Mouse (Mus musculus) lung, postnatal 0 days (tissue): ENCODE data around the gene Apc2. TPM values are rescaled to one million over a fixed set of nuclear protein-coding genes. Genes with fewer than 3 reads are reported as not detected.

Experiments
- ATAC-seq: fragments of 200-750 bp; cut with Nextera tagmentation; 2 replicates; pipeline ENCODE4 v1.8.0; 2017; ENCODE audit warnings: moderate library complexity
- DNase-seq: peaks from one replicate; pipeline ENCODE4 v3.0.0-alpha.2; 2016; ENCODE audit warnings: low spot score
- H3K27ac ChIP-seq: fragments of 300-500 bp; sonication (generic); 2 replicates; pipeline ENCODE4 v1.5.1; 2014; ENCODE audit warnings: antibody characterized with exemption, mild to moderate bottlenecking, low read length, mixed read lengths
- H3K27me3 ChIP-seq: fragments of 300-500 bp; sonication (generic); replicated peaks from 2 replicates; pipeline ENCODE4 v1.6.1; 2014; ENCODE audit warnings: low read length, mixed read lengths; ENCODE audit not compliant: insufficient read depth
- H3K36me3 ChIP-seq: fragments of 300-500 bp; sonication (generic); 2 replicates; pipeline ENCODE4 v1.6.1; 2014; ENCODE audit warnings: low read length, mixed read lengths; ENCODE audit not compliant: insufficient read depth
- H3K4me1 ChIP-seq: fragments of 300-500 bp; sonication (generic); 2 replicates; pipeline ENCODE4 v1.6.1; 2014; ENCODE audit warnings: antibody characterized with exemption, low read depth, low read length, mixed read lengths; ENCODE audit not compliant: insufficient read depth
- H3K4me2 ChIP-seq: fragments of 300-500 bp; sonication (generic); replicated peaks from 2 replicates; pipeline ENCODE4 v1.6.1; 2014; ENCODE audit warnings: low read depth, mild to moderate bottlenecking, low read length, moderate library complexity, mixed read lengths
- H3K4me3 ChIP-seq: fragments of 300-500 bp; sonication (generic); 2 replicates; pipeline ENCODE4 v1.5.1; 2014; ENCODE audit warnings: low read depth, low read length
- H3K9ac ChIP-seq: fragments of 300-500 bp; sonication (generic); replicated peaks from 2 replicates; pipeline ENCODE4 v1.6.1; 2014; ENCODE audit warnings: low read depth, mild to moderate bottlenecking
- H3K9me3 ChIP-seq: fragments of 300-500 bp; sonication (generic); 2 replicates; pipeline ENCODE4 v1.6.1; 2016; ENCODE audit warnings: low read length, mixed read lengths
- CTCF ChIP-seq: IDR thresholded peaks from 2 replicates; pipeline ENCODE4 v1.5.1; 2016; ENCODE audit warnings: antibody characterized with exemption, mild to moderate bottlenecking
- EP300 ChIP-seq: IDR thresholded peaks from 2 replicates; pipeline ENCODE4 v1.6.1; 2016; ENCODE audit warnings: antibody characterized with exemption, mild to moderate bottlenecking, control low read depth
- WGBS: fragments of 180-500 bp; shearing (Covaris S2); extraction: QIAGEN DNeasy Blood & Tissue Kit; methylation state at CpG from one replicate; pipeline ENCODE4 v1.1.7; 2014; 5-methylcytosine and 5-hydroxymethylcytosine counted together
- polyA plus RNA-seq: library from polyadenylated mRNA; unstranded; fragments of >200 nt; fragmentation: Nextera tagmentation; extraction: Ambion mirVana; gene quantifications from 2 replicates; pipeline ENCODE4 v1.2.1, GENCODE M21; 2015

Apc2 gene
- polyA plus RNA-seq, 1 experiment from 2014 or later, result 0.85 TPM

DNA sequence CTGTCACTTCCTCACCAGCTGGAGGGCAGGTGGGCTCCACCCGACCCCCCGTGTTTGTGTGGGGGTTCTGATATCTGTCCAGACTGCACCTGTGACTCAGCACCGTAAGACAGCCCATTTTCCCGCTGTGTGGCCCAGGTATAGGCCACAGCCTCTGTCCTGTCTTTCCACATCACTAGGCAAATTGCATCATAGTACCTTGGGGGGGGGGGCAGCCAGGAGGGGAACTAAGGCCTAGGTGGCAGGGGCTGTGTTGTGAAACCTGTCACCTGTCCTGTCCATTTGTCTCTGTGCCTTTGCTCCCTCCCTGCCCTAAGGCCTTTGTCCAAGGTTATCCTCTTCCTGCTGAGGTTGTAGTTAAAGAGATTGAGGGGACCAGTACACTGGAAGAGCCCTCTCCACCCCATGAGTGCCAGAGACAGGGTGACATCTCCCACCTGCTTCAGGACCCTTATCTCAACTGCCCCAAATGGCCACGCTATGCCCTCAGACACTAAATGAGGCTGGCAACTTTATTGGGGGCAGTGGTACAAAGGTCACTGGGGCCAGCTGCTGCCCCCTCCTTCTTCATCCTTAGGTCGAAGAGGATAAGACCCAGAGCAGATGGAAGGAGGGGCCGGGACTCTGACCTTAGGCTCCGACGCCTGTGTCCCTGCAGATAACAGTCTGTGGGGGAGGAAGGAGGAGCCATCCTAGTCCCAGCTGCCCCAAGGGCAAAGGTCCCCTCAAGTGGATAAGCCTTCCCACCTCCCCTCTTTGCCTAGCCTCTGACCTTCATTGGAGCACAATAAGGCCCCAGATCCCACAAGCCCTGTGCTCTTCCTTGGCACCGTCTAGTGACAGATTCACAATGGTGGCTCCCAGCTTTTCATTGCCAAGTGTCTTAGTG is 36.1 kb downstream of the Apc2 start:
- Histone ChIP-seq H3K9me3 (no peaks in the 10 kb centered on the region), H3K27ac (peak overlapping the region; percentile 51), H3K9ac (no peak overlapping the region), H3K4me2 (peak overlapping the region; percentile 78; the same call in 1 of the 2 replicates), H3K36me3 (no peaks in the 10 kb centered on the region), H3K4me3 (no peak overlapping the region), H3K4me1 (peaks cover 4% of the 10 kb centered on the region), H3K27me3 (no peaks in the 10 kb centered on the region; the same call in 1 of the 2 replicates)
- 54% methylated on average over 10 of the region's 10 CpGs for WGBS
- DNase-seq (no peak), ATAC-seq (no peak)
- no peak for TF ChIP-seq CTCF
- TF ChIP-seq EP300, result no peak

DNA sequence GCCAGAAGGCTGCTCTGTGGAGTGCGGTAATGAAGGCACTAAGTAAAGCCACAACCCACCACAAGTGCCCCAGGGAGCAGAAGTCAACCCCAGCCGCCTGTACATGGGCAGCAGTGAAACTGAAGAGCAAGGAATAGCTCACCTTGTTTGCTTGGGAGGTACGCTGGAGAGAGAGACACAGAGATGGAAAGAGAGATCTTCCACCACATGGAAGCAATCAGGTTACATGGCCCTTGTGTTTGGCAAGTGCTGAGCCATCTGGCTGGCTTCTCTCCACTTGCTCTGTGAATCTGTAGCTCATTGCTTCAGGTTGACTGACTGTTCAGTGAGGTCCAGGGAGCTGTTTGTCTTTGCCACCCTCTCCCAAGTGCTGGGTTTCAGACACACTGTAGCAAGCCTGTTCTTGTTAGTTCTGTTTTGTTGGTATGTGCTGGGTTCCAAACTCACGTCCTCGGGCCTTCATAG is 36.8 kb downstream of the Apc2 start:
- no peaks in the 10 kb centered on the region; the same call in 1 of the 2 replicates for H3K27me3 ChIP-seq
- H3K4me2 ChIP-seq, result no peak overlapping the region
- ATAC-seq, result no peak
- peaks cover 4% of the 10 kb centered on the region for H3K4me1 ChIP-seq
- WGBS, result 79% methylated on average over 5 of the region's 5 CpGs
- no peak overlapping the region for H3K4me3 ChIP-seq
- H3K27ac ChIP-seq, result no peak overlapping the region; the same call in 1 of the 2 replicates
- H3K9ac ChIP-seq, result no peak overlapping the region
- H3K36me3 ChIP-seq, result no peaks in the 10 kb centered on the region
- no peak for TF ChIP-seq CTCF
- no peak for TF ChIP-seq EP300
- no peak for DNase-seq
- H3K9me3 ChIP-seq, result no peaks in the 10 kb centered on the region

DNA sequence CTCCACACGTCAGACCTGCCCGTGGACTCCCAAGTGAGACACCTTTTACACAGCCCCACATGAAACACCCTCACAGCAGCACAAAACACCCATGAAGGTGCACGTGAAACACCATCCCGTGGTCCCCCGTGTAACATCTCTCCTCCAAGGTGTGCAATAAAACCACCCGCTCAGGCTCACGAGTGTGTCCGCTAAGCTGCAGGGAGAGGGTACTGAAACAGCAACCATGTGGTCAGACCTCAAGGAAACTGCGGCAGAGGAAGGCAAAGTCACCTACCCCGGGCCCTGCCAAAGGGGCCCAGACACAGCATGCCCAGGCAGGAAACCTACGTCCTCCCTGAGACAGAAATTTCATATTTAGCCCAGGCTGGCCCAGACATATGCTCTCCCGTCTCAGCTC is 40.5 kb downstream of the Apc2 start:
- ATAC-seq, result no peak
- no peak for DNase-seq
- 80% methylated on average over 12 of the region's 12 CpGs for WGBS
- Histone ChIP-seq H3K9me3 (no peaks in the 10 kb centered on the region), H3K4me2 (no peak overlapping the region), H3K36me3 (no peaks in the 10 kb centered on the region), H3K9ac (no peak overlapping the region), H3K4me3 (no peak overlapping the region), H3K27ac (no peak overlapping the region), H3K27me3 (peaks cover 7% of the 10 kb centered on the region), H3K4me1 (no peaks in the 10 kb centered on the region; the same call in 1 of the 2 replicates)
- TF ChIP-seq EP300 (no peak), CTCF (no peak)

DNA sequence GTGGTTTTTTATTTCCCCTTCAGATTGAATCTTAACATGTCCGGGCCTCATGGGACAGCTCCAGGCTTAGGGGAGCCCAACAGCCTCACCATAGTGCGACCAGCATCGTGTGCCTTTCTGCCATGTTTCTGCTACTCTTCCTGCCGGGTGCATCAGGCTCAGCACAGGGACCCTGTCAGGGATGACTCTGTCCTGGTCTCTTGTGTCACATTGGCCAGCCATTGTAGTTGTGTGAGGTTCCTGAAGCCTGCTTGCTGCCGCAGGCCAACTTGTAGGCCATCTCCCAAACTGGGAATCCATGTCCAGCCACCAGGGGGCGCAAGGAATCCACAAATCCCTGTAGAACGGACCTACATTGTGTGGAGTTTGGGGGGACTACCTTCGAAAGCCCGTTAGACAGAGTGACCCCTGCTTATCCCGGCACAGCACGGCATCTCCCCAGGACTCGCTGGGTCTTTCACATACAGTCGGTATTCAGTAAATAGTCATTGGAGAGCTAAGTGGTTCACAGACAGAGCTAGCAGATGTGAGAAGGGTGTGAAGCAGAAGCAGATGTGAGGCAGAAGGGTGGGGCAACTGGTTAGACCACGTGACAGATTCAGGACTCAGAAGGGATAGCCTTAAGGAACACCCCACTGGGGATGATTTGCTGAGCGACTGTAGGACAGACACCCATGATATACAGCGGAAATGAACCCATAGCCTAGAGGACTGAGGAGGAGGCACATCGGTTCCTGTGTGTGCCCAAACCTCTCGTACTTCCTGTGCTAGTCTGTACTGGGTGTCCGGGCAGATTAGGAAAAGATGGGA is 44.4 kb downstream of the Apc2 start:
- no peak overlapping the region for H3K9ac ChIP-seq
- no peak overlapping the region for H3K27ac ChIP-seq
- peak; percentile 77 for DNase-seq
- no peaks in the 10 kb centered on the region for H3K36me3 ChIP-seq
- 0 out of 2 replicates have a peak overlapping the region, but pooled peaks have one; percentile 15 for H3K4me2 ChIP-seq
- peak; percentile 30 for ATAC-seq
- H3K27me3 ChIP-seq, result peaks cover 22% of the 10 kb centered on the region
- TF ChIP-seq CTCF, result peak; percentile 94
- no peak for TF ChIP-seq EP300
- H3K4me3 ChIP-seq, result no peak overlapping the region
- H3K9me3 ChIP-seq, result no peaks in the 10 kb centered on the region
- peaks cover 7% of the 10 kb centered on the region; the same call in 1 of the 2 replicates for H3K4me1 ChIP-seq
- 17% methylated on average over 19 of the region's 19 CpGs for WGBS

DNA sequence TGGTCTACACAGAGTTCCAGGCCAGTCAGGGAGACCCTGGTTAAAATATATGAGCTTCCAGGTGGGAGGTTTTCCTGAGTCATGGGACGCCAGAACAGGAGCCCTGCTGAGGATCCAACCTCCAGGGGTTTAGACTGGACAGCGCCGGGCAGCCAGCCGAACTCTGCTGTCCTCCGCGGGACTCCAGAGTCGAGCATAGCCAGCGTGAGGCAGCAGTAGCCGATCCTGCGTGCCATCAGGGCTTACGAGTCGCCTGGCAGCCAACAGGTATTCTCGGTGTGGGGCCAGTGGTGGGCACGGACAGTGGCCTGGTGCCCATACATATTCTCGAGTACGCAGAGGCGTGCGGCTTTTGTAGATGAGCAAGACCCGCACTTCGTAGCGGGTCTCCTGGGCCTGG is 45.2 kb downstream of the Apc2 start:
- Histone ChIP-seq H3K36me3 (no peaks in the 10 kb centered on the region), H3K27me3 (peaks cover 22% of the 10 kb centered on the region), H3K4me3 (no peak overlapping the region), H3K4me1 (peaks cover 7% of the 10 kb centered on the region; the same call in 1 of the 2 replicates), H3K9ac (no peak overlapping the region), H3K4me2 (no peak overlapping the region), H3K27ac (no peak overlapping the region), H3K9me3 (no peaks in the 10 kb centered on the region)
- 26% methylated on average over 21 of the region's 21 CpGs for WGBS
- DNase-seq (no peak), ATAC-seq (no peak)
- TF ChIP-seq CTCF (no peak), EP300 (no peak)
